Mouse (Mus musculus) adrenal gland (tissue): Measurements from ENCODE around the gene P2ry14.

Experiments used
- intact Hi-C: fragments of 180-260 bp; cut with DNase I; formaldehyde crosslinking; loops from one replicate; pipeline ENCODE4 v1.15.1; 2025
- long read RNA-seq, 2 experiments: library from polyadenylated mRNA; unstranded; transcript quantifications; one replicate each; pipeline ENCODE4 v2.0.0; 2020; ENCODE audit warnings: borderline replicate concordance in 1 of 2; ENCODE audit not compliant: insufficient replicate concordance in 1 of 2

The P2ry14 gene
- long read RNA-seq, experiment 1, transcript P2ry14-202 (2 exons, 1,795 nt), result major isoform, 11 of 16 reads
- long read RNA-seq, experiment 1, partial matches to known transcripts, result 0 of 16 reads
- long read RNA-seq, experiment 1, other reads (novel, unspliced or antisense), result 4 of 16 reads
- long read RNA-seq, experiment 2, transcript P2ry14-202 (2 exons, 1,795 nt), result minor isoform, 9 of 32 reads
- long read RNA-seq, experiment 2, transcript P2ry14-206 (2 exons, 2,476 nt), result major isoform, 14 of 32 reads
- long read RNA-seq, experiment 2, partial matches to known transcripts, result 1 of 32 reads
- long read RNA-seq, experiment 2, other reads (novel, unspliced or antisense), result 7 of 32 reads

DNA sequence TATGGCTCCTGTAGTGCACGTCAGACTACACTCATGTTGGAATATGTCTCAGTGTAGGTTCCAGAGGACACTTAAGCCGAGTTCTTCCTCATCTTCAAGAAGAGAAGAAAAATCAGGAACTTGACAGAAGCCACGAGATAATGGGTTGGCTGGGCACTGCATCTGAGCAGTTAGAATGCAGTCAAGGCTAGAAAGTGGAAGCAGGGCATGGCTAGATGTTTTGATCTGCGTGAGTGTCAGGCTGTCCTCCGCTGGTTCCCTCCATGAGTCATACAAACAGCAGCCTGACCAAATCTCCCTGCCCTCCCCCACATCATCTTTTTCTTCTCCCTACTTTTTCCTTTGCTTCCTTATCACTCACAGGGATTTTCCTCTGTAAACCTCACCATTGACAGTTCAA lies at the start of gene P2ry14:
Gene P2ry14, minus strand, starts transcription at position 195 of the 400 bp plus-strand sequence.
- intact Hi-C loops, result no loop called here

DNA sequence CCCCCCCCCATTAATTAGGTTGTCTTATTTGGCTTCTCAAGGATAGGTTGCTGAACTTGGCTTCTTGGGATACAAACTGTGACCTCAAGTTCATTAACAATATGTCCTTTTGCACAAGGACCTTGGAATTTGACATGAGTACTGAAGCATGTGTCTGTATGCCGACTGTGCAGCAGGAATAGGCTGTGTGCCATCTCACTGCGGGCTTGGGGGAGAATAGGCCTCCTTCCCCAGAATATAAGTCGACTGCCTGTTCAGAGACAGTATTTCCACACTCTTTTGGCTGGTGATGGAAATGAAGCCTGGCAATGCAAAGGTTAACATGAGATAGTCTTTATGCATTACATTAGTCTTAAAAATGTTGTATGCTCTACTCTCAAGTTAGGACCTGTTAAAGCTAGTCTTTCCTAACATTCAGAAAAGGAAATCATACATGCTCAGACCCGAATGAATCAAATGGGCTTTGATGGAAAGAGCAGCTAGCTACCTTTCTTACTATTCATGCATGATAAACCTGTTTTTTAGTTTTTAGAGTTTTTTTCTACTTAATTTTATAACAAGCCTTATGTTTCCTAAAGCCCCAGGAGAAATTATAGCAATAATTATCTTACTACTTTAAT lies 44.0 kb upstream of the P2ry14 start:
- intact Hi-C loops, result no loop called here

DNA sequence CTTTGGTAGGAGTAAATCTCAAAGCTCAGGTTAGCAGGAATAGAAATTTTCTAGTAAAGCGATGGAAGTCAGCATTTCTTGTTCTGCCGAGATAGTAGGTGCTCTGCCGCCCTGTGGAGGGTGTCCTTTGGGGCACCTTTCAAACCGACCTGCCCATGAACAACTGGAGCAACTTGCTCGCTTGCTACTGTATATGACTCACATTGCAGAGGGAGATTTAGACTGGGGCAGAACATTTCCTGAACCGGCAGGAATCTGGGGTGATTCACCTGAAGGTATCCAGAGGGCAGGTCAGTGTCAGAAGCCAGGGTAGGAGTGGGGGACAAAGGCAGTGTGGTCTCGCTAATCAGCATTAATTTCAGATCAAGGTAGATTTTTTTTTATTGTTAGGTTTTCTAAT lies 41.5 kb upstream of the P2ry14 start, which contains the start of gene Gpr87:
Gene Gpr87, minus strand, starts transcription at position 167 of the 400 bp plus-strand sequence.
- intact Hi-C loops, result no loop called here

DNA sequence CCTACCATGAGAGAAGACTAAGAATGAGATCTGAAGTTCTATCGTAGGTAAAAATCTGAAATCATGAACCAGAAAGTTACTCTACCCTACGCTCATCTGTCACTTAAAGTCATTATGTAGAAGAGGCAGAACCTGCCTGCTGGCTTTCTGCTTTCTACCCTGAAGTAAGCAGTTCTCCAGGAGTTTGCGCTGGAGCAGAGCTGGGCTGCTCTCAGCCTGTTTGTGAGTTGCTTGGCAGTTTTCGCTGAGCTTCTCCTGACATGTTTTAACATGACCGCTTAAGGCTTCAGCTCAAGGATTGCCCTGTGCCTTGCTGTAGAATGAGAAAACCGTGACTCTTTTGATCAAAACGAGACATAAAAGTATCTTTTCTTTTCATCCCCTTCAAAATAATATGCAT lies 40.7 kb upstream of the P2ry14 start:
- intact Hi-C loops, result no loop called here

DNA sequence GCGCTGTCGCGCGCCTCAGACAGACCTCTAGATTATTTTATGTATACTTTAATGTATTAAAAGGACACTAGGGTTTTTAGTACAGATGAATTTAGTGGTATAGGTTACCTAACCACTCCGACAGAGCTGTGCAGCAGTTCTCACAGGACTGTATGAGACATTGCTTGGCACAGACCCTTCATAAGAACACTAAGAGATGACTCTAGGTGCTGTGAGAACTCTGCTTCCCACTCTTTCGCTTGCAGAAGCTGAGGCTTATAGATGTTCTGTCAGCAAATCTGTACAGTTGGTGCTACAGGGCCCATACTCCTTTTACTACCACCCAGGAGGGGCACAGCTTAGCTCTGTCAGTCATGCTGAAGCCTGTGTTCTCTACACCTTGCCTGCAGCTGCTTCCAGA lies 38.3 kb upstream of the P2ry14 start:
- intact Hi-C loops, result no loop called here

DNA sequence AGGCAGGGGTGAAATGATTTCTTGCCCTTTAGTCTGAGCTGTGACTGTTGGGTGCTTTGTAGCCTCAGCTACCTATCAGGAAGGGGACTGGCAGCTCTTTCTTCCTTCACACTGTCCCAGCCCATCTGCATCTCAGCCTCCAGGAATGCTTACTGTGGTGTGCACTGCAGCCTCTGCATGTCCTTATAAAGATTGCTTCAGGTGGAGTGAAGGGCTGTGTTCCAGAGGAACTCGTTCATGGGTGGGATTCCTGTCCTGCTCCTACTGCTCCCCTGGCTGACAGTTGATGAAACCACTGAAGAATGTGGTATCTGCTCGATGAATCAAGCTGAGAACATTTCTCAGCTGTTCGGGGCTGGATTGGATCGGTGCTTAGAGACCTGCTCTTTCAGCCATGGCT lies 33.9 kb upstream of the P2ry14 start:
- intact Hi-C loops, result no loop called here

DNA sequence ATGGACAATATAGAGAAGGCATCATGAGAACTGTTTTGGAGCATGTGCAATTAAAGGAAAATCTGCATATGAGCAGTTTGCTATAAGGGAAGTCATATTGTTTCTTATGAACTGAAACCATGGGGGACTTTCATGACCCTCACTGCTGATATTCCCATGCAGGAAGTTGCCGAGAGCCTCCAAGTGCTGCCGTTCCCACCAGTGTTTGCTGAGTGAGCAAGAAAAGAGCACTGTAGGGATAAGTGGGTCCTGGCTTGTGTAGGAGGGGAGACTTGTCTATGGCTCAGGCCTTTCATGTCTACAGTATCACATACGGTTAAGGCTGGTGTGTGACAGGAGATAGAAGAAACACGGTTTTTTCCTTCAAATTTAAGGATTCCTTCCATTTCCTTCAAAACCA lies 32.2 kb upstream of the P2ry14 start:
- intact Hi-C loops, result no loop called here

DNA sequence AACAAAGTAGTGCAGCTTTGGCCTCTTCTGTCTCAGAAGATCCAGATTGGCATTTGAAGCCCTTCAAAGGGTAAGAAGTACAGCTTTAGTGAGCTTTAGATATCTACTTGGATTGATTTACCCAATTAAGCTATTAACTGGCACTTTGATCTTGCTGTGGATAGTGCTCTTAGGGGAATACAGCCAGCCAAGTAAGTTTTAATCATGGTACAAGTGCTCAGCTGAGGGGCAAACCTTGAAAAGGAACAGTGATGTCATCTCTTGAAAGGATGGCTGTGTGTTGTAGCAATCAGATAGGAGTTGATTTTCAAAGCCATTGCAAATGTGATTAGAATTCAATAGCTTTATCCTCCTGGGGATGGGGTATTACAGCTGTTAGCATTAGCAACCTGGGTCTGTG lies 28.7 kb upstream of the P2ry14 start:
- intact Hi-C loops, result no loop called here

DNA sequence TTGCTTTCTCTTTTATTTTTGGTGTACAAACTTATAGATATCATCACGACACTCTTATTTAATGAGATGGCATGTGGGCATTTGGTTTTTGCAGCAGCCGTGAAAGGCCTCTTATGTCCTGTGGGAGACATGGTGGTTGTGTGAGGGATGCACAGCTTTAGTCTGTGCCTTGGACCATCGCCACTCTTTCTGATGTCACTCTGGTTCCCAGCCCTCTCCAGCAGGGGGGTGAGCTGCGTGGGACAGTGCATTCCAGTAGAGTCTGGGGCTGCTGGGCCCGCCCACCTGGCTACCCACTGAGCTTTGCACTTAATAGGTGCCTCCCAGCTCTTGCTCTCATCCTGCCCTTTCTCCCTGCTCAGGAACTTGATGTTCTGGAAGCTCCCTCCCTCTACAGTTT lies 27.7 kb upstream of the P2ry14 start:
- intact Hi-C loops, result no loop called here

DNA sequence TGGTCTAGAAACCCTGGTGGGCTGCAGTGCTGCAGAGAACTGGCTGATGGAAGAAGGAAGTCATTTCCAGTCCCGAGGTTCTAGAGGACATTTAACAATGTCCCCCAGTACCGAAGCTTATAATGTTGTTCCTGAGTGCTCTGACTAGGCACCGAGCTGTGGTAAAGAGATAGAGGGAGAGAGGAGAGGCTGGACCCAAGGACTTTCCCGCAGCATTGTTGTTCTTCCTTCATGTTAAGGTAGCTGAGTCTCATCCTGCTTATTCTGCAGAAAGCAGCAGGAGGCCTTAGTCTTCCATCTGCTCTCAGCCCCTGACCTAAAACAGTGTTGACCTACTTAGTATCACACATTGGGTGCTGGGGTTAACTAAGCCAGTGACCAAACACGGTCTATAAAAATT lies 23.5 kb upstream of the P2ry14 start:
- intact Hi-C loops, result loop anchor here (10.0 kb wide), 1 partner anchor 568 kb away; no protein-coding TSS in a partner anchor

DNA sequence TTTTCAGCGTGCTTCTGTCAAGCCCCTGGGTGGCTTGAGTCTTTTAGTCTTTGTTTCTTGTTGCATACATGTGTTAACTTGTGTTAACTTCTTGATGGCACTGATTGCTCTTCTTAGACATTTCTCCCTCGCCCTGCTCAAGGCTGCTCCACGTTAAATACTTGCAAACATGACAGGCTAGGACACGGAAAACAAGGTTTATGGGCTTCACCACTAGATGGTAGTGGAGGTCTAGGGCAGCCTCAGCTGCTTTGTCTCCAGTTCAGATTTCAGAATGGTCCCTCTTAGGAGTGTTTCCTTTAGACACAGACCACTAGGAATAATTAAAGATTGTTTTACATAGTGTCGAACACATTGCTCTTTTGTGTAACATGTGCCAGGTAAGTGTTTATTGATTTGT lies 21.8 kb upstream of the P2ry14 start:
- intact Hi-C loops, result loop anchor here (2.0 to 10.0 kb wide), 2 partner anchors 34 to 570 kb away; no protein-coding TSS in a partner anchor

DNA sequence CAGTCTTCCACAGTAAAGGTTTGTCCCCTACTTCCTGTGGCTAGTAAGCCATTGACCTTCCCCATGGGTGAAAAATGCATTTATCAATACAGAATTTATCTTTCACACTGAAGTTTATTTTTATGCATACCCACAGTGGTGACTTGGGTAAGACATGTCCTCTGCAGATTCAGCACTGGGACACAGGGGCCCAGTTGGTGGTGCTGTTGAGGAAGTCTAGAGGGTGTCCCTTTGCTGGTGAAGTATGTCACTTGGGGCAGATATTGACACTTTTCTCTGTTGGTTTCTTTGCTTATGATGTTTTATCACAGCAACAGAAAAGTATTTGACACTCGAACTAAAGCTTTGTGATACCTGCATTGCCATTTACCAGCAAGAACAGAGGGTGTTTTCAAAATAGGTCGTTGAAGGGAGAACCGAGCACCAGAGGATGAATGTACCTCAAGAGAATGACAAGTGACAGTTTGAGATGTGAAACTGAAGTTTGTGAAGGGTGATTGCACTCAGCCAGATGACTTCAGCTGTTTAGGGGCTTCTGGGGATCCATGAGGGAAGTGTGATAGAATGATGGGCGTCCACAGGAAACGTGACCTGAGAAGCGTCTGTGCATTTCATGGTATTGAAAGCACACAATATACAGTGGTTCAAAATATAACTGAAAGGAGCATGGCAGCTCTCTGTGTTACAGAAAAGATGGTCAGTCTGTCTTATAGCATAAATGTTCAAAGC lies 21.2 kb upstream of the P2ry14 start:
- intact Hi-C loops, result loop anchor here (2.0 to 10.0 kb wide), 2 partner anchors 34 to 570 kb away; no protein-coding TSS in a partner anchor

DNA sequence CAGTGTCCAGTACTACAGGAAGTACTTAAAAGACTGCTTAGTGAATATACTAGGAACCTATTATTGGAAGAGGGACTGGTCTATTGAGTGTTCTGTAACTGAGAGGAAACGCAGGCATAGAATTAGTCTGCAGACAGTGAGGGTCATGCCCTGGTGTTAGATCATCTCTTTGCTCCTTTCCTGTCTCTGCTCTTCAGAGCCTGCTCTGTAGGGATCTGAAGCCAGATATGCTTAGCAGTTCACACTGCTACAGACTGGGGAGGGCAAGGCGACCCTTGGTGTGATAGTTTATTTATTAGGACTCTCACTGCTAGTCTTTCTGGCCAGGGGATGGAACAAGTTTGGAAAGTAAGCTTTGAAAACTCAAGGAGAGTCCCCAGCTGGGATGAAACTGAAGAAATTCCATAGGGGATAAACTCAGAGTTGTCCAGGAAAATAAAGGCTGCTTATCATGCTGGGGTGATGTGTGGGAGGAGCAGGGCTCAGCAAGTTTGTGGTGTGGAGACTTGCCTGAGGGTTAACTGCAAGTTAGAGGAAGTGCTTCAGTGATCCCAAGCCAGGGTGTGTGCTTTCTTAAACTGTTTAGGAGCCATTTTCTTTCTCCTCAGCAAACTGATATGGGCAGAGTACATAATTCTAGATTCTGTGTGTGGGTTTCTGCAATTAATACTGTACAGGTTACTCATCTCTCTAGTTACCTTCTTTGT lies 16.7 kb upstream of the P2ry14 start:
- intact Hi-C loops, result loop anchor here (2.0 to 10.0 kb wide), 3 partner anchors 49 to 575 kb away; no protein-coding TSS in a partner anchor

DNA sequence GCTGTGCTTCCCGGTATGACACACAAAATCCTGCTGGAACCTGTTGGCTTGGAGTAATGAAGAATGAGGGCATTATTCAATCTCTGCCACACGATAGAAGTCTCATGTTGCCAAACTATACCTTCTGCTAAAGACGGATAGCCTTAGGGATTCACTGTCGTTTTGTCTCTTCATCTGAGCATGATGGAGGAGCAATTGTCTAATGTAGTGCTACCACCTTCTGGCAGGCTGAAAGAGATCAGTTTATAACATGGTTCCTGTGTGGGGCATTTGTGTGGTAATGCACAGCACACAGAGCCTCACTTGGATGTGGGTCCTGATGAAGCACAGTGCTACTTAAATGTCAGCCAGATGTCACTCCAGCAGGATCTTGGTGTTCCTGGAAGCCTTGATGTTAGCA lies 15.8 kb upstream of the P2ry14 start:
- intact Hi-C loops, result loop anchor here (2.0 to 10.0 kb wide), 2 partner anchors 48 to 94 kb away; no protein-coding TSS in a partner anchor

DNA sequence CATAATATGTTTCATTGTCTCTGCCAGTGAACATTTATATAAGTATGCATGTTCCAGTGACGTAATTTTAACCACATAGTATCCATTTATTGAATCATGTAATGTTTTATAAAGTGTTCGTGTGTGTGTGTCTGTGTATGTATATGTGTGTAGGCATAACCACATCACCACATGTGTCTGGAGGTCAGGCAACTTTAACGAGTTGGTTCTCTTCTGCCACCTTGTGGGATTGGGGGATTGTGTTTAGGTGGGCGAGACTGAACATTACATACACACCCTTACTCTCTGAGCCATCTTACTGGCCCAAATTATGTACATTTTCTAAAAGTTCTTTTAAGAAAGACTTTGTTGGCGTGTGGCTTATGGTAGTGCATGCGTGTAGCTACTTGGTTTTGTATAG lies 15.1 kb upstream of the P2ry14 start:
- intact Hi-C loops, result loop anchor here (2.0 to 10.0 kb wide), 2 partner anchors 48 to 94 kb away; no protein-coding TSS in a partner anchor

DNA sequence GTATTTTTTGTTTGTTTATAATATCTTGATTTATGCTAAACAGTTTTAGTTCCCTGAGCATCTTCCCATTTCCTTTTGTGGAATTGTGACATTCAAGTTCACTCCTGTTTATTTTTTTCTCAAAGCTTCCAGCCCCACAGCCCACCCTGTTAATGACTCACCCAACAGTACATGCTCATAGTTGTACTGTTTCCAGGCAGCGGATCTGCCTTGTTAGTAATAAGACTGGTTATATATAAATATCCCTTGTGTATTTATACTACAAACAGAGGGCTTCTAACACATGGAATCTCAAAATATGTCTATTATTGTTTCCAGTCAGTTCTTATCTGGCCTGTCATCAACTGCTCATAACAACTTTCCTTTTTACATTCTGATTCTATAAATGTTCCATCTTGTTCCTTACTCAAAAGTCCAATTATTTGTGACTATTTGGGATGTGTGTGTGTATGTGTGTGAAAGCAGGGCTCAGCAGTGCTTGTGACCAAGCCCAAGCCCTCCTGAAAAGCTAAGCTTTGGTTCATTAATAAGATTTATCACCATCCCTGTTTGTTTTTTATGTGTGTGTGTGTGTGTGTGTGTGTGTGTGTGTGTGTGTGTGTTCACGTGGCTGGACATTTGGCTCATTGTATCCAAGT lies 14.1 kb upstream of the P2ry14 start:
- intact Hi-C loops, result loop anchor here (2.0 to 10.0 kb wide), 2 partner anchors 47 to 93 kb away; no protein-coding TSS in a partner anchor

DNA sequence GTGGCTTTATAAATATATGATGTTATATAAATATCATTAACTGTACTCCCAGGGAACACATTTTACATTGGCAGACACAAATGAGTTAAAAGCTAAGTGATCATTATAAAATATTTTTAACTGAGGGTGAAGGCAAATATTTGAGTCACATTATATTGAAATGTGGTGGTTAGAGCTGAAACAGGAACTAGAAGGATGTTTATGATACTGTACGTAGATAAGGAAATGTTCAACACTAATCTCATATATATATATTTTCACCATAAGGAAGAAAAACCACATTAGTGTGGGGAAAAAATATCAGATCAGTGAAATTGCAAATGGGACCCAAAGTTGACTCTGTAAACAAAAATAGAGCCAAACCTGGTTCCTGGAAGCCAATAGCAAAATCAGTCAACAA lies 7.0 kb upstream of the P2ry14 start:
- intact Hi-C loops, result loop anchor here (10.0 kb wide), 1 partner anchor 86 kb away; no protein-coding TSS in a partner anchor

DNA sequence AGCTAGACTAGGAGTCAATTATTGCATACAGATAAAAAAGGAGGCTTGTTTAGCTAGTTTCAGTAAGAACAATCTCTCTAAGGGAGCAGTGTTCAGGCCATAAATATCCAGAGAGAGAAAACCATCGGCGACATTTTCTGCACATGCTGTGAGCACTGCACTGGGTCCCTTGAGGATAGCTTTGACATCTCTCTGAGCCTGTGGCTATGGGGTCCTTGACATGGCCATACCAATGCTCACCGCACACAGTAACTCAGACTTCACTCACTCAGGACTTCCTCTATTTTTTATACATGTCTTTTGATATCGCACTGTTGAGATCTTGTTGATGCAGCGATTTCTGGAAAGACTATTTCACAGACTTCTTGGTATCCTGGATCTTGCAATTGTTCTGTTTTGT lies 3.6 kb upstream of the P2ry14 start:
- intact Hi-C loops, result no loop called here

DNA sequence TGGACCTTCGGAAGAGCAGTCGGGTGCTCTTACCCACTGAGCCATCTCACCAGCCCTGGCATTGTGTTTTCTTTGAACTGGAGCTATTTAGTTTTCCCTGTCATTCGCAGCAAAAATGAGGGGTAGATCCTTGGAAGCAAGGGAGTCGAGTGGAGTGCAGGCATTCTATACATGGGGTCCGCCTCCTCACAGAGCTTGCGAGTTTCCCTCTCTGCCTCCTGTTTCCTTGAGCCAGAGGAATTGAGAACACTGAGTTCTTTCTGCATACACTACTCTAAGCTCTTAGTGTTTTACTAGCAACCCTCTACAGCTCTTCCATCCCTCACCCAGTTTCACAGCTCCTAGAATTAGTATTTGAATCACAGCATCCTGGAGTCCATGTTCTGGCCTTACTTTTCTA lies 2.0 kb upstream of the P2ry14 start:
- intact Hi-C loops, result no loop called here

DNA sequence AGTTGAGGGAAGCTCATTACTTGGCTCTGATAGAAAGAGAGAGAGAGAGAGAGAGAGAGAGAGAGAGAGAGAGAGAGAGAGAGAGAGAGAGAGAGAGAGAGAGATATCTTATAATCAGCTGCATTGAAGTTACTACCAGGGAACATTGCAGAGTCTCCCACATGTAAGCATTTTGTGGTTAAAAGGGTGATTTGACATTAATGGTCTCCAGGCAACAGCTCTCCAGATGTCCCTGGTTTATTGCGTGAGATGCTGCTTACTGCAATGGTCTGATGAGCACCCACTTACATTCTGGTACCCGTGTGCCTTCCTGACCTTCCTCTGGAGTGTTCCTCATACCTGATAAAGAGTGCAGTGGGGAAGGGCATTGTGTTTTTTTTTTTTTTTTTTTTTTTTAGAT lies 1.5 kb upstream of the P2ry14 start:
- intact Hi-C loops, result no loop called here

DNA sequence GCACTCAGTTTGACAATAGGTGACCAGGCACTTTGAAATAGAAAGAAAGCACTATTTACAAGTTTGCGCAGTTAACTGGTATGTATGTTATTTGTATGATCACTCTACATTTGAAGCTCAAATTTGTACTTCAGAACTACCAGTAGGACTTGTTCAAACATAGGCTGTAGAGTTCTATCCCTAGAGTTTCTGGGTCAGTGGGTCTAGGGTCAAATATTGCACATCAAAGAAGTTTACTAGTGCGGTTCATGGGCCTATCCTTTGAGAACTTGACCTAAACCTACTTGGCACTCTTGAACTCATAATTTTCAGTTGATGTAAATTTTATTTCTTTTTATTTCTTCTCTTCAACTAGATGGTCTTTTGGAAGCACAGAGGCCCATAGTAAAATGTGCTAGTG lies 2.8 kb downstream of the P2ry14 start:
- intact Hi-C loops, result no loop called here
